Mouse (Mus musculus) cerebellum, adult 2 months (tissue): ENCODE data around the gene Unkl.

Experiments used
- CTCF ChIP-seq: fragments of 200-500 bp; IDR thresholded peaks from 2 replicates; pipeline ENCODE4 v1.5.1; 2011; ENCODE audit warnings: low read depth, mild to moderate bottlenecking, control low read depth, low read length, moderate library complexity, borderline replicate concordance; ENCODE audit not compliant: insufficient read depth
- POLR2A ChIP-seq: fragments of 200-500 bp; IDR thresholded peaks from 2 replicates; pipeline ENCODE4 v1.6.1; 2011; ENCODE audit warnings: low read length, control low read depth, borderline replicate concordance; ENCODE audit not compliant: insufficient read depth

GRCm38 (mm10) chr17:25219492-25220295, 31.5 kb downstream of the Unkl start:
- TF ChIP-seq POLR2A = no peak
- no peak for TF ChIP-seq CTCF
